Comparison of ENCODE assay signal across 16 mouse cellular contexts in the genomic region with DNA sequence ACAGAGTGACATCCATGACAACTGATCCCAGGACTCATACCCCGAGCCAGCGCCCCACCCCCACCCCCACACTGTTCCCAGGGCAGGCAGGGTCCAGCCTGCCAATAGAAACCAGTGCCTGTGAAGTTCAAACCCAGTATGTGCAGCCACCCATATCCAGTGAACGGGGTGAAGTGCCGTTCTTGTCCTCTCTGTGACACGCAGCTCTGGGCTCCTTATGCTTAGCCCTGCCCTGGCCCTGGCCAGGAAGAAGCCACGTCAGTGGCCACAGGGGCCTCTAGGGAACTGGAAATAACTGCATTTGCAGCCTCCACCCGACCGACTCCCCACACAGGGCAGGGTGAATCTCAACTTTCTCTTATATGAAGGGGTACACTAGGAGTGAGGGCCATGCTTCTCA. TPM values are rescaled to one million over a fixed set of nuclear protein-coding genes. Genes with fewer than 3 reads are reported as not detected.
DNase-seq lines count a peak whose midpoint lies in the region; ATAC-seq and TF ChIP-seq lines count a peak whose summit lies in the region.
"Had no signal": no experiment of that assay in that cellular context is flagged by ENCODE, and none has a peak within 500 bp of the region (broad histone marks: within the 10 kb centered on the region; RNA-seq: fewer than 3 reads in every experiment).

No protein-coding gene starts in this region.

- H3K27ac ChIP-seq in heart, adult 2 months = peak overlapping the region; percentile 29
- no peak overlapping the region for H3K27ac ChIP-seq in heart, embryonic 11.5 days (ENCODE audit: low read depth, low read length)
- 0 out of 2 replicates have a peak overlapping the region, but pooled peaks have one; percentile 40 for H3K27ac ChIP-seq in embryonic facial prominence, embryonic 15.5 days (replicated peaks)
- peak overlapping the region; percentile 78 for H3K27ac ChIP-seq in kidney, embryonic 16.5 days (ENCODE audit: low read length)
- H3K27ac ChIP-seq in neural tube, embryonic 15.5 days (replicated peaks) = no peak overlapping the region
- H3K27ac ChIP-seq: hindbrain, embryonic 14.5 days; midbrain, embryonic 13.5 days had no signal

- DNase-seq in heart, adult 2 months = peak in 1 of 2 experiments; percentile 39
- no peak for DNase-seq in cerebellum, postnatal 10 days
- no peak for DNase-seq in urinary bladder, postnatal 25 days (ENCODE audit: low spot score)
- DNase-seq: cerebellum, adult 11 months; lung, postnatal 4 days; right cerebral cortex, postnatal 4 days; thymus, adult 18-20 months had no signal

- 44% methylated on average over 8 of the region's 8 CpGs for WGBS in heart, adult 2 months
- WGBS in heart, embryonic 11.5 days (ENCODE audit: insufficient replicate concordance) = 49% methylated on average over 8 of the region's 8 CpGs
- 64% methylated on average over 8 of the region's 8 CpGs for WGBS in embryonic facial prominence, embryonic 15.5 days
- WGBS in kidney, embryonic 16.5 days = 39% methylated on average over 8 of the region's 8 CpGs
- WGBS in neural tube, embryonic 15.5 days = 81% methylated on average over 8 of the region's 8 CpGs

- no peak for TF ChIP-seq POLR2A in heart, adult 2 months (IDR thresholded peaks at IDR 0.05; ENCODE audit: insufficient read depth, low read depth, low read length)

- H3K4me1 ChIP-seq in heart, adult 2 months (ENCODE audit: control insufficient read depth, insufficient read depth, low read length) = peaks cover 2% of the 10 kb centered on the region
- H3K4me1 ChIP-seq in heart, embryonic 11.5 days (ENCODE audit: control insufficient read depth, insufficient read depth, low read length) = peaks cover 59% of the 10 kb centered on the region
- peaks cover 29% of the 10 kb centered on the region for H3K4me1 ChIP-seq in embryonic facial prominence, embryonic 15.5 days
- H3K4me1 ChIP-seq in kidney, embryonic 16.5 days (ENCODE audit: insufficient read depth, low read length) = peaks cover 45% of the 10 kb centered on the region
- H3K4me1 ChIP-seq in neural tube, embryonic 15.5 days = peaks cover 21% of the 10 kb centered on the region

- H3K4me3 ChIP-seq in heart, adult 2 months = no peak overlapping the region
- no peak overlapping the region for H3K4me3 ChIP-seq in heart, embryonic 11.5 days (ENCODE audit: low read depth, low read length)
- H3K4me3 ChIP-seq in C2C12 (ENCODE audit: insufficient read depth, poor library complexity, severe bottlenecking) = no peak overlapping the region
- no peak overlapping the region for H3K4me3 ChIP-seq in embryonic facial prominence, embryonic 15.5 days (replicated peaks)
- H3K4me3 ChIP-seq in kidney, embryonic 16.5 days (ENCODE audit: low read length) = no peak overlapping the region
- H3K4me3 ChIP-seq in neural tube, embryonic 15.5 days (replicated peaks) = no peak overlapping the region
- H3K4me3 ChIP-seq: midbrain, embryonic 13.5 days had no signal

- TF ChIP-seq EP300 in heart, adult 2 months (IDR thresholded peaks at IDR 0.05; ENCODE audit: insufficient read depth, low read depth, low read length) = no peak

- no peak for TF ChIP-seq CTCF in heart, adult 2 months (IDR thresholded peaks at IDR 0.05)
- TF ChIP-seq CTCF in C2C12 (IDR thresholded peaks at IDR 0.05; ENCODE audit: control insufficient read depth, insufficient read depth, insufficient read length) = no peak

- H3K36me3 ChIP-seq in heart, adult 2 months (ENCODE audit: control insufficient read depth, insufficient read depth, low read length) = no peaks in the 10 kb centered on the region
- peaks cover 12% of the 10 kb centered on the region for H3K36me3 ChIP-seq in heart, embryonic 11.5 days (ENCODE audit: control insufficient read depth, insufficient read depth, low read length)
- peaks cover 40% of the 10 kb centered on the region for H3K36me3 ChIP-seq in C2C12 (ENCODE audit: control insufficient read depth, insufficient read depth)
- H3K36me3 ChIP-seq in embryonic facial prominence, embryonic 15.5 days = peaks cover 61% of the 10 kb centered on the region
- peaks cover 32% of the 10 kb centered on the region for H3K36me3 ChIP-seq in kidney, embryonic 16.5 days (ENCODE audit: insufficient read depth, low read length)
- peaks cover 58% of the 10 kb centered on the region for H3K36me3 ChIP-seq in neural tube, embryonic 15.5 days

- no peak for ATAC-seq in heart, embryonic 11.5 days (replicated peaks; ENCODE audit: insufficient number of reproducible peaks, low FRiP score, low TSS enrichment)
- ATAC-seq in embryonic facial prominence, embryonic 15.5 days (ENCODE audit: insufficient number of reproducible peaks, low FRiP score, low TSS enrichment, low read depth) = no peak; the same call in 1 of the 2 replicates
- peak; percentile 53 for ATAC-seq in kidney, embryonic 16.5 days (ENCODE audit: low FRiP score, low TSS enrichment)
- no peak for ATAC-seq in neural tube, embryonic 15.5 days (ENCODE audit: low FRiP score)
- ATAC-seq: CD4-positive, CD25-positive, alpha-beta regulatory T cell, adult 4 months; intestine, postnatal 0 days; midbrain, embryonic 13.5 days had no signal

- H3K27me3 ChIP-seq in heart, adult 2 months (ENCODE audit: control insufficient read depth, insufficient read depth, low read length) = no peaks in the 10 kb centered on the region
- H3K27me3 ChIP-seq in heart, embryonic 11.5 days (ENCODE audit: control insufficient read depth, insufficient read depth, low read length) = no peaks in the 10 kb centered on the region
- no peaks in the 10 kb centered on the region for H3K27me3 ChIP-seq in C2C12 (ENCODE audit: control insufficient read depth, insufficient read depth, insufficient read length)
- no peaks in the 10 kb centered on the region for H3K27me3 ChIP-seq in embryonic facial prominence, embryonic 15.5 days
- H3K27me3 ChIP-seq in kidney, embryonic 16.5 days (ENCODE audit: insufficient read depth, low read length) = no peaks in the 10 kb centered on the region
- no peaks in the 10 kb centered on the region for H3K27me3 ChIP-seq in neural tube, embryonic 15.5 days (replicated peaks)
- H3K27me3 ChIP-seq: midbrain, embryonic 13.5 days had no signal

- H3K9me3 ChIP-seq in heart, embryonic 11.5 days (replicated peaks; ENCODE audit: control insufficient read depth, low read length) = no peaks in the 10 kb centered on the region
- no peaks in the 10 kb centered on the region for H3K9me3 ChIP-seq in embryonic facial prominence, embryonic 15.5 days (replicated peaks)
- H3K9me3 ChIP-seq in kidney, embryonic 16.5 days (ENCODE audit: low read length) = no peaks in the 10 kb centered on the region
- H3K9me3 ChIP-seq in neural tube, embryonic 15.5 days (replicated peaks) = no peaks in the 10 kb centered on the region
- H3K9me3 ChIP-seq: midbrain, embryonic 13.5 days had no signal

- H3ac ChIP-seq in C2C12 (ENCODE audit: control insufficient read depth, insufficient read length, low read depth) = no peak overlapping the region

- H3K9ac ChIP-seq in heart, adult 2 months (ENCODE audit: low read depth, low read length) = no peak overlapping the region
- H3K9ac ChIP-seq in heart, embryonic 11.5 days (ENCODE audit: low read depth, low read length) = no peak overlapping the region
- H3K9ac ChIP-seq in embryonic facial prominence, embryonic 15.5 days = no peak overlapping the region
- 0 out of 2 replicates have a peak overlapping the region, but pooled peaks have one; percentile 29 for H3K9ac ChIP-seq in kidney, embryonic 16.5 days (replicated peaks; ENCODE audit: low read length)
- H3K9ac ChIP-seq in neural tube, embryonic 15.5 days (replicated peaks) = no peak overlapping the region
- H3K9ac ChIP-seq: hindbrain, embryonic 14.5 days; midbrain, embryonic 13.5 days had no signal

- no peak overlapping the region for H3K4me2 ChIP-seq in heart, embryonic 11.5 days
- no peak overlapping the region for H3K4me2 ChIP-seq in embryonic facial prominence, embryonic 15.5 days (replicated peaks)
- no peak overlapping the region for H3K4me2 ChIP-seq in kidney, embryonic 16.5 days (replicated peaks; ENCODE audit: low read depth, low read length)
- no peak overlapping the region for H3K4me2 ChIP-seq in neural tube, embryonic 15.5 days
- H3K4me2 ChIP-seq: hindbrain, embryonic 14.5 days; midbrain, embryonic 13.5 days had no signal

- intact Hi-C loops in heart, adult 2 months (cut with DNase I) = no loop called here

- peaks cover 3% of the 10 kb centered on the region for H3K79me3 ChIP-seq in C2C12 (ENCODE audit: low read depth)

- no peaks in the 10 kb centered on the region for H3K79me2 ChIP-seq in heart, adult 2 months (replicated peaks; ENCODE audit: control insufficient read depth, insufficient read depth, low read length)
- H3K79me2 ChIP-seq in C2C12 (ENCODE audit: control insufficient read depth, insufficient read depth) = peaks cover 6% of the 10 kb centered on the region

TF ChIP-seq in C2C12, 6 proteins besides CTCF, POLR2A, EP300 and RAD21 (continues in another document):
- TF ChIP-seq MAX (IDR thresholded peaks at IDR 0.05) = peak; percentile 42

RNA-seq across cellular contexts. Expression of gene Nckap5l, which starts 25.6 kb away (rescaled TPM):
- total RNA-seq in heart, adult 2 months (2021) = 1 to 10 TPM; 4.2 to 5.2 TPM
- 3.5 and 4.5 TPM in 2 replicates for polyA plus RNA-seq in heart, adult 2 months (2012; rRNA removed)
- 9.0 and 9.1 TPM in 2 replicates for polyA plus RNA-seq in heart, embryonic 11.5 days (2014; fragmentation: Nextera tagmentation; extraction: Ambion mirVana)
- 17.7 TPM for polyA plus RNA-seq in C2C12 (2012; fragmentation: generic; extraction: Trizol)
- polyA plus RNA-seq in embryonic facial prominence, embryonic 15.5 days (2015; fragmentation: Nextera tagmentation; extraction: Ambion mirVana) = 11.7 and 14.9 TPM in 2 replicates
- polyA plus RNA-seq in kidney, embryonic 16.5 days (2015; fragmentation: Nextera tagmentation; extraction: Ambion mirVana) = 9.3 and 10.9 TPM in 2 replicates
- polyA plus RNA-seq in neural tube, embryonic 15.5 days (2015; fragmentation: Nextera tagmentation; extraction: Ambion mirVana) = 12.4 and 13.0 TPM in 2 replicates

RNA-seq across cellular contexts. Expression of gene Tmbim6, which starts 39.3 kb away (rescaled TPM):
- total RNA-seq in heart, adult 2 months (2021) = 100 to 1,000 TPM; 207 to 253 TPM
- 334 and 409 TPM in 2 replicates for polyA plus RNA-seq in heart, adult 2 months (2012; rRNA removed)
- 233 and 290 TPM in 2 replicates for polyA plus RNA-seq in heart, embryonic 11.5 days (2014; fragmentation: Nextera tagmentation; extraction: Ambion mirVana)
- polyA plus RNA-seq in C2C12 (2012; fragmentation: generic; extraction: Trizol) = 372 TPM
- 338 and 362 TPM in 2 replicates for polyA plus RNA-seq in embryonic facial prominence, embryonic 15.5 days (2015; fragmentation: Nextera tagmentation; extraction: Ambion mirVana)
- 634 and 653 TPM in 2 replicates for polyA plus RNA-seq in kidney, embryonic 16.5 days (2015; fragmentation: Nextera tagmentation; extraction: Ambion mirVana)
- 289 and 350 TPM in 2 replicates for polyA plus RNA-seq in neural tube, embryonic 15.5 days (2015; fragmentation: Nextera tagmentation; extraction: Ambion mirVana)

RNA-seq across cellular contexts. Expression of gene Bcdin3d, which starts 42.6 kb away (rescaled TPM):
- total RNA-seq in heart, adult 2 months (2021) = 1 to 10 TPM; 2.5 to 3.1 TPM
- 4.2 and 4.3 TPM in 2 replicates for polyA plus RNA-seq in heart, adult 2 months (2012; rRNA removed)
- 11.9 TPM in 2 replicates for polyA plus RNA-seq in heart, embryonic 11.5 days (2014; fragmentation: Nextera tagmentation; extraction: Ambion mirVana)
- 12.4 TPM for polyA plus RNA-seq in C2C12 (2012; fragmentation: generic; extraction: Trizol)
- polyA plus RNA-seq in embryonic facial prominence, embryonic 15.5 days (2015; fragmentation: Nextera tagmentation; extraction: Ambion mirVana) = 13.1 and 13.4 TPM in 2 replicates
- 16.8 and 18.2 TPM in 2 replicates for polyA plus RNA-seq in kidney, embryonic 16.5 days (2015; fragmentation: Nextera tagmentation; extraction: Ambion mirVana)
- 17.0 and 19.0 TPM in 2 replicates for polyA plus RNA-seq in neural tube, embryonic 15.5 days (2015; fragmentation: Nextera tagmentation; extraction: Ambion mirVana)

Comparison
In these comparisons a context has a peak if more than half of its experiments do, and no peak if none do; other contexts are left out.
1. H3K27ac ChIP-seq: peak in heart, adult 2 months (single experiment), embryonic facial prominence, embryonic 15.5 days (single experiment) and kidney, embryonic 16.5 days (single experiment); none in heart, embryonic 11.5 days (single experiment) and neural tube, embryonic 15.5 days (single experiment).